Mouse (Mus musculus): Measurements from ENCODE around the gene Lrrc39. TPM values are rescaled to one million over a fixed set of nuclear protein-coding genes. Genes with fewer than 3 reads are reported as not detected.
A peak's percentile ranks its signal among the peaks of the same experiment; 100 is the strongest.

Lrrc39 gene
- polyA plus RNA-seq, 1 experiment from 2014 or later: 0.42 TPM

DNA sequence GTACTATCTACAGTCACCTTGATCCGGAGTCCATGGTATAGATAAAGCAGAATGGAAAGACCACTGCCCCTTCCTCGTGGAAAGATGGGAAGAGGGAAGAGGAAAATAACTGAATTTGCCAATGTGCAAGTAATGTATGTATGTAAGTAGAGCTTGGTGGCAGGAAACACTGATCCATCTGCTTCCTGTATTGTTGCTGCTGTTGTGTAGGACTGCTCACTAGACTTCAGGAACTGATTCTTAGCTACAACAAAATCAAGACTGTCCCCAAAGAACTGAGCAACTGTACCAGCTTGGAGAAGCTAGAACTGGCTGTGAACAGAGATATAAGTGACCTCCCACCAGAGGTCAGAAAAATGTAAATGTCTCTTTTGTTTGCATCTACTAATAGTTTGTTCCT is 7.9 kb downstream of the Lrrc39 start:
- H3K27ac ChIP-seq (replicated peaks): no peak overlapping the region
- no peak overlapping the region for H3K4me3 ChIP-seq
- H3K36me3 ChIP-seq: no peaks in the 10 kb centered on the region
- H3K9ac ChIP-seq (replicated peaks): no peak overlapping the region
- ATAC-seq (replicated peaks): no peak
- no peaks in the 10 kb centered on the region for H3K27me3 ChIP-seq
- no peaks in the 10 kb centered on the region for H3K9me3 ChIP-seq
- H3K4me2 ChIP-seq (replicated peaks): no peak overlapping the region
- WGBS: 82% methylated on average over 2 of the region's 2 CpGs
- H3K4me1 ChIP-seq: no peaks in the 10 kb centered on the region

DNA sequence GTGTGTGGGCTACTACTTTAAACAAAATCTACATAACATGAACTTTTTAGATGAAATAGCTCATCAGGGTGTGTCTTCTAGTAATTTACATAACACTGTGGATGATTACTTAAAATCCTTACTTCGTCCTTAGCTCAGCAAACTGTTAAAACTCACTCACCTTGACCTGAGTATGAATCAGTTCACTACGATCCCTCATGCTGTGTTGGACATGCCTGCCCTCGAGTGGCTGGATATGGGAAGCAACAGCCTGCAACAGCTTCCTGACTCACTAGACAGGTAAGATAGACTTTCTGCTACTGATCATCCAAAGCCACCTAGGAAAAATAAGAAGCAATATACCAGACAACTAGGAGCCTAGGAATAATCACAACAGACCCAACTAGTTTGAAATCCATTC is 14.5 kb downstream of the Lrrc39 start:
- Histone ChIP-seq H3K9me3 (no peaks in the 10 kb centered on the region), H3K4me3 (no peak overlapping the region), H3K4me1 (no peaks in the 10 kb centered on the region), H3K27me3 (no peaks in the 10 kb centered on the region), H3K27ac (replicated peaks) (no peak overlapping the region), H3K4me2 (replicated peaks) (no peak overlapping the region), H3K9ac (replicated peaks) (no peak overlapping the region), H3K36me3 (peaks cover 27% of the 10 kb centered on the region)
- 69% methylated on average over 3 of the region's 3 CpGs for WGBS
- ATAC-seq (replicated peaks): no peak

DNA sequence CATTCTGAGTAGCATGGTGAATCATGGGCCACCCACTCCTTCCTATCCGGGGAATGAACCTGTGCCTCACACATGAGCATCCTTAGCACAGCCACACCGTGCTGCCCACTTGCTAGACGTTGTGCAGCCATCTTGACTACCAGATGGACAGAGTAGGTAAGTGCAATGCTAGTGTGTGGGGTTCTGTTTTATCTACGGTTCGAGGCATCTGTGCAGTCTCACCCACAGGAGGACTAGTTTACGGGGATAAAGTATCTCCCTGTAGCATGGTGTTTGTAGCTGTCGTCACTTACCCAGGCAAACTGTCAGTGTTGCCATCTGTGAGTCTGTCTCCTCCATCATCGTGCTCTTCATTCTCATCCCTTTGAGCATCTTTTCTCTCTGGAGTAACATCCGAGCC is 19.4 kb downstream of the Lrrc39 start:
- Histone ChIP-seq H3K4me1 (no peaks in the 10 kb centered on the region), H3K27ac (replicated peaks) (no peak overlapping the region), H3K36me3 (peaks cover 62% of the 10 kb centered on the region), H3K4me2 (replicated peaks) (no peak overlapping the region), H3K27me3 (no peaks in the 10 kb centered on the region), H3K9me3 (no peaks in the 10 kb centered on the region), H3K9ac (replicated peaks) (no peak overlapping the region), H3K4me3 (no peak overlapping the region)
- WGBS: 95% methylated on average over 9 of the region's 9 CpGs
- no peak for ATAC-seq (replicated peaks)

DNA sequence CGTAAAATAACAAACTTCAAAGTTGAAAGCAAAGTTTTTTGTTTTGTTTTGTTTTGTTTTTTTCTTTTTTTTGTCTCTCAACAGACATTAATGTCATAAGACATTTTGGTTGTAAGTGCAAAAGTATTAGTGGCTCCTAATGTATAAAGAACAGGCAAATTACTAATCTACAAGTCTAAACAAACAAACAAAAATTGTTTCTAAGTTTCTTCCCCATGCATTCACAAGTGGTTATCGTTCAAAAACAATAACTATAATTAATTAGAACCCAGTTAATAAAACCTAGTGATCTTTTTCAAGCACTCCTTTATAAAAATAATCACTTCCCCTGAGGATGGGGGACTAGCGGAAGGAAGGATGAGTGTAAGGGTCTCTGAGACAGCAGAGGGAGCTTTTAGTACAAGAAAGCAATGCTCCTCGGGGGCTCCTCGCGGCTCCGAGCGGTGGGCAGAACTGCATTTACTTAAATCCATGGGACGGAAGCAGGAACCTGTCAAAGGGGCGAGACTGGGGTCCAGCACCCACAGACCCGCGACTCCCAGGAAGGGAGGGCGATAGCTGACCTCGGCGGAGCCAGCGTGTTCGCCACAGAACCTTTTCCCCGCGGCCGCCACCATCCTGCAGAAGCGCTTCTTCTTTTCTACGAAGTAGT is 31.4 kb downstream of the Lrrc39 start:
- H3K9me3 ChIP-seq: no peaks in the 10 kb centered on the region
- WGBS: 2% methylated on average over 22 of the region's 22 CpGs
- peak overlapping the region; percentile 42 for H3K4me2 ChIP-seq (replicated peaks)

DNA sequence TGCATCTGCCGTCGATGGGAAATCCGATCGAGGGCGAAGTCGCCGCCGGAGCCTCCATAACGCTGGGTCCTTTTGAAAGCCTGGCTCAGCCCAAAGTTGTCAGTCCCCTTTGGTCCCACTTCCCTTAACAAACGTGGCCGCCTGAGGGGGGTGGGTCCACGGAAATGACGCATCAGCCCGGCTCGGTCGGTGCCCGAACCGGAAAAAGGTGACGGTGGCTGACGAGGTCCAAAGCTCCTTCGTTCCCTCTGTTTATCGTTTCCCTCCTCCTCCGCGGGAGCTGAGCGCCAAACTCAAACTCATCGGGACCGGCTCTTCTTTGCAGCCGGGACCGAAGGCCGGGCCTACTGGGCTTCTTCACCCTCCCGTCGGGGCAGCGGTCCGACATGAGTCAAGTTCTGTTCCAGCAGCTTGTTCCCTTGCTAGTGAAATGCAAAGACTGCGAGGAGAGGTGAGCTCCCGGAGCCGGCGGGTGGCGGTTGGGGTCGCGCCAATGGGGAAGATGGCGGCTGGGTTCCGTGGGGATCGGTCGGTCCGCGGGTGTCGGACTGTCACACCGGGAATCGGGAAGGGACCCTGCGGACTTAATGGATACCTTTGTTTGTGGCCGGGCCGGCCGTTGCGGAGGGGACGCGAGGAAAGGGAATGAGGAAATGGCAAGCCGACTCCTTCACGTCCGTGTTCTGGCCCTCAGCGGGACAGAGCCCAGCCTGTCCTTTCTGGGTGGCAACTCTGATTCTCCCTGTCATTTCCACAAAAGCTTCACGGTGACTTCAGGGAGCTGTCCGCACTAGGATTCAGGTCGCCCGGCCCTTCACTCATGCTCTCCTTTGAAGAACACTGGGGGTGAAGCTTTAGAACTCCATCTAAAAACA is 32.2 kb downstream of the Lrrc39 start, which contains the start of gene Sass6:
Sass6 (plus strand) TSS at position 255 of the 875 bp plus-strand sequence.
- H3K27ac ChIP-seq (replicated peaks): peak within 1 kb of the TSS; percentile 89
- ATAC-seq (replicated peaks): peak; percentile 99
- peak within 1 kb of the TSS; percentile 76 for H3K4me3 ChIP-seq
- no peaks in the 10 kb centered on the region for H3K27me3 ChIP-seq
- peaks cover 17% of the 10 kb centered on the region for H3K36me3 ChIP-seq
- H3K9ac ChIP-seq (replicated peaks): peak within 1 kb of the TSS; percentile 74
- under 1% methylated on average over 65 of the region's 65 CpGs for WGBS
- peak within 1 kb of the TSS; percentile 74 for H3K4me2 ChIP-seq (replicated peaks)
- H3K9me3 ChIP-seq: no peaks in the 10 kb centered on the region
- peaks cover 17% of the 10 kb centered on the region for H3K4me1 ChIP-seq

More for the DNA sequence above, 31.4 kb downstream of the Lrrc39 start:
- peak overlapping the region; percentile 76 for H3K4me3 ChIP-seq
- H3K9ac ChIP-seq (replicated peaks): peak overlapping the region; percentile 74
- H3K27ac ChIP-seq (replicated peaks): peak overlapping the region; percentile 89
- peak; percentile 83 for ATAC-seq (replicated peaks)
- peaks cover 17% of the 10 kb centered on the region for H3K4me1 ChIP-seq
- H3K27me3 ChIP-seq: no peaks in the 10 kb centered on the region
- peaks cover 24% of the 10 kb centered on the region for H3K36me3 ChIP-seq

DNA sequence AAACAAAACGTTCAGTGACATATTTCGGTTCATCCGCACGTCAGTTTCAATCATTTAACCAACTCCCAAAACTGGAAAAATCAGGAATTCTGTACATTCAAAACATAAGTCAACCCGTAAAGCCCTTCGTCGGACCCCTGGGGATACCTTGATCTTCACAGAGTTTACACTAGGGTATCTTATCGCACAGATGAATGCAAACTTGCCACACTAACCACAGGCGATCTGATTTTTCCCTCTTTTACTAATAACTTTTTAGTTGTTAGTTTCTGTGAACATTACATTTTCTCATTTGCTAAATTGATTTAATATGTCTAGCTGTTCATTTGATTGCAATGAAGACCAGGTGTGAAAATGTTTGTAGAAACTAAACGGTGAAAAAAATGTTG is 32.8 kb downstream of the Lrrc39 start:
- no peak for ATAC-seq (replicated peaks)
- Histone ChIP-seq H3K27ac (replicated peaks) (peak overlapping the region; percentile 46; the same call in 1 of the 2 replicates), H3K9ac (replicated peaks) (peak overlapping the region; percentile 52), H3K4me2 (replicated peaks) (peak overlapping the region; percentile 74), H3K4me1 (peaks cover 17% of the 10 kb centered on the region), H3K9me3 (no peaks in the 10 kb centered on the region), H3K36me3 (peaks cover 12% of the 10 kb centered on the region), H3K4me3 (peak overlapping the region; percentile 76), H3K27me3 (no peaks in the 10 kb centered on the region)
- 8% methylated on average over 10 of the region's 10 CpGs for WGBS

DNA sequence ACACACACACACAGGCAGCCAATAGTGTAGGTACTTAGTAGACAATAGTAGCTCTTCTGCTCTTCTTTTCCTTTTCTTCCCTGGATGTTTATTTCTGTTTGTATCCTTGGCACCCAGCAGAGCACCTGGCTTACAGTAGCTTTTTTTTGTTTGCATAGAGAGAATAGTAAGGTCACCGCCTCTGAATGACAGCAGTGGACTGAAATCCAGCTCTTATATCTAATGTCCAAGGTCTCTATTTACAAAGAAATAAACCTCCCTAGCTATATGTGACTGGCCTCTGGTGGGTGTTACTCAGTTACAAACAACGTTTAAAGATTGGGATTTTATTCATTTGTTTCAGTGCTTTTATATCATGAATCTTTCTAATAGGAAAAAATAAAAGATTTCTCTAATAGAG is 36.9 kb downstream of the Lrrc39 start:
- WGBS: 85% methylated on average over 2 of the region's 2 CpGs
- Histone ChIP-seq H3K9ac (replicated peaks) (no peak overlapping the region), H3K36me3 (0 out of 2 replicates have a peak, but pooled peaks cover 3% of the 10 kb centered on the region), H3K9me3 (no peaks in the 10 kb centered on the region), H3K27me3 (no peaks in the 10 kb centered on the region), H3K4me3 (no peak overlapping the region), H3K4me2 (replicated peaks) (no peak overlapping the region), H3K4me1 (peaks cover 8% of the 10 kb centered on the region), H3K27ac (replicated peaks) (no peak overlapping the region)
- no peak for ATAC-seq (replicated peaks)

DNA sequence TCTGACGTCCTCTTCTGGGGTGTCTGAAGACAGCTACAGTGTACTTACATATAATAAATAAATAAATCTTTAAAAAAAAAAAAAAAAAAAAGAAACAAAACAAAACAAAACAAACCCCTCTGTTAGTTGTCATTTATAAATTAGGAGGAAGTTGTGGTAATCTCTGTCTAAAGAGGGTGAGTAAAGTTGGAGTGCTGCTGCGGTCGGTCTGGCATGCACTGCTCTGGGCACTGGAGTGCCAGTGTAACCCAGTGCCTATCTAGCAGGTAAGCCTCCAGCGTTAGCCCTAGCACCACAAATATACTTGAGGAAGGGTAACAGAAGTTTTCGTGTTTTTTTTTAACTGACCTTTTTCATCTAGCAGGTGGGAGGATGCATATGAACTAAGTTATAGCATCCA is 38.2 kb downstream of the Lrrc39 start:
- ATAC-seq (replicated peaks): no peak
- no peak overlapping the region for H3K4me3 ChIP-seq
- H3K36me3 ChIP-seq: 0 out of 2 replicates have a peak, but pooled peaks cover 3% of the 10 kb centered on the region
- no peak overlapping the region for H3K4me2 ChIP-seq (replicated peaks)
- WGBS: 94% methylated on average over 5 of the region's 5 CpGs
- H3K27ac ChIP-seq (replicated peaks): no peak overlapping the region
- H3K9me3 ChIP-seq: no peaks in the 10 kb centered on the region
- H3K27me3 ChIP-seq: no peaks in the 10 kb centered on the region
- peaks cover 1% of the 10 kb centered on the region for H3K4me1 ChIP-seq
- H3K9ac ChIP-seq (replicated peaks): no peak overlapping the region

DNA sequence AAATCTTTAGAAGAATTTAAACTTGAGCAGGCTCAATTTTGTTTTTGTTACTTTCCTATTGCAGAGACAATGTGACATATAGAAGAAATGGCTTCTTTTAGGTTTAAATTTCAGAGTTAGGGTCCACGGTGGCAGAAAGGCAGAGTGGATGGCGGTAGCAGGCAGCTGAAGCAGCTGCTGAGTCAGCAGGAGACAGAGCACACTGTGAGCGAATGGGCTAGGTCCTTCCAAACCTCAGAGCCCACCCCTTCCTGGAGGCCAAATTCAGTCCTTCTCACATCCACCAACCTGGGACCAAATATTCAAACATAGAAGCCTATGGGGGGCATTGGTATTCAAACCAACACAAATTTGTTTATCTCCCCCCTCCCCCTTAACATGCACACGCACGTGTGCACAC is 39.0 kb downstream of the Lrrc39 start:
- H3K4me3 ChIP-seq: no peak overlapping the region
- H3K36me3 ChIP-seq: 0 out of 2 replicates have a peak, but pooled peaks cover 3% of the 10 kb centered on the region
- no peak for ATAC-seq (replicated peaks)
- H3K9ac ChIP-seq (replicated peaks): no peak overlapping the region
- no peak overlapping the region for H3K27ac ChIP-seq (replicated peaks)
- no peaks in the 10 kb centered on the region for H3K4me1 ChIP-seq
- no peaks in the 10 kb centered on the region for H3K27me3 ChIP-seq
- no peaks in the 10 kb centered on the region for H3K9me3 ChIP-seq
- H3K4me2 ChIP-seq (replicated peaks): no peak overlapping the region
- 91% methylated on average over 5 of the region's 5 CpGs for WGBS

DNA sequence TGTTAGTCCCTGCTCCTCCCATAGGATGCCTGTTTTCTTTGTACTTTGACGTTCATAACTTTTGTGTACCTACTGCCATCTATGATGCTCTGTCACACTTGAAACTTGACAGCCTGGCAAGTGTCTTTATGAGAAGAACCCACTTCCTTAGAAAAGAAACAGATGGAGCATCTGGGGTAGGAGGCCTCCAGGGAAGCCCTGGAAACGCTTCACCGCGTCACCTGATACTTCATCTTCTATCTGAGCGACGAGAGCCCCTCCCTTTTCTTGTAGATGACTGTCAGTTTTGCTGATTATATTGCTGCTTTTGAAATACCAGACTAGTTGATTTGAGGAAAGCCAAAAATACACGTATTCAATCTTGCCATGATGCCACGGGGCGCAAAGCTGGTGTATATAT is 41.8 kb downstream of the Lrrc39 start:
- Histone ChIP-seq H3K36me3 (peaks cover 6% of the 10 kb centered on the region; the same call in 1 of the 2 replicates), H3K27me3 (no peaks in the 10 kb centered on the region), H3K27ac (replicated peaks) (no peak overlapping the region), H3K4me2 (replicated peaks) (no peak overlapping the region), H3K9ac (replicated peaks) (no peak overlapping the region), H3K9me3 (no peaks in the 10 kb centered on the region), H3K4me1 (no peaks in the 10 kb centered on the region), H3K4me3 (no peak overlapping the region)
- 75% methylated on average over 9 of the region's 9 CpGs for WGBS
- ATAC-seq (replicated peaks): no peak

DNA sequence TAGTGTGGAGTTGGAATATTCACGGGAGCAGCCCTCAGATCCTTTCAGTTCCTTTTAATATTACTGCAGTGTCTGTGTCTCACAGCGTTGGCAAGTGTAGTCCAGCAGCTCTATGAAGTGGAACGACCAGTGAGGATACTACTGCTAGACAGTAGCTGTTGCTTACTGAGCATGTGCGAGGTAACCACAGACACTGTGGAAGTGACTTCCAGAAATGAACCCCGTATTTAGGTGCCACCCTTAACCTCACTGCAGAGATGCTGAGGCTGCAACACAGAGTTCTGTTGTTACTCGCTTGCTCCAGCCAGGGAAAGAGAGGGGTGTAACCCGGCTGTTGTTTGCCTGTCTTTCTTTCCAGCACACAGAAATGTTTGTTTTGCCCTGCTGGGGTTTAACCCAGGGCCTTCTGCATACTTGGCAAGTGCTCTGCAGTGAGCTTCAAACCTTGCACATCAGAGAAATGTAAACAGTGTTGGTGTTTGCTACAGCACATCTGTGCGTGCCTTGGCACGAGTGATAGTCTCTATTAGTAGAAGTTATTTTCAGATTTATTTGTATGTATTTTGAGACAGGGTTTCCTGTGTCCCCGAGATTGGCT is 51.6 kb downstream of the Lrrc39 start, which contains the start of gene Trmt13:
Trmt13 (minus strand) TSS at position 293 of the 598 bp plus-strand sequence.
- H3K36me3 ChIP-seq: peaks cover 40% of the 10 kb centered on the region

More for the DNA sequence above, 51.6 kb downstream of the Lrrc39 start, which contains the start of gene Trmt13:
- no peaks in the 10 kb centered on the region for H3K9me3 ChIP-seq
- H3K4me2 ChIP-seq (replicated peaks): no peak within 1 kb of the TSS
- H3K27ac ChIP-seq (replicated peaks): no peak within 1 kb of the TSS
- H3K4me3 ChIP-seq: no peak within 1 kb of the TSS
- WGBS: 89% methylated on average over 10 of the region's 10 CpGs
- H3K27me3 ChIP-seq: no peaks in the 10 kb centered on the region
- no peaks in the 10 kb centered on the region for H3K4me1 ChIP-seq
- no peak within 1 kb of the TSS for H3K9ac ChIP-seq (replicated peaks)
- no peak for ATAC-seq (replicated peaks)
